Mouse (Mus musculus) cerebellum, adult 18-20 months (tissue): Measurements from ENCODE around the gene Gsc.
A peak's percentile ranks its signal among the peaks of the same experiment; 100 is the strongest.
"Not testable (repeated sequence)": the region's sequence is repeated elsewhere in the genome, so short reads cannot be mapped to it uniquely, and the experiment has no call there.

Experiments
- DNase-seq, 2 experiments: peaks; one replicate each; pipeline ENCODE4 v3.0.0; 2021

Gene Gsc

DNA sequence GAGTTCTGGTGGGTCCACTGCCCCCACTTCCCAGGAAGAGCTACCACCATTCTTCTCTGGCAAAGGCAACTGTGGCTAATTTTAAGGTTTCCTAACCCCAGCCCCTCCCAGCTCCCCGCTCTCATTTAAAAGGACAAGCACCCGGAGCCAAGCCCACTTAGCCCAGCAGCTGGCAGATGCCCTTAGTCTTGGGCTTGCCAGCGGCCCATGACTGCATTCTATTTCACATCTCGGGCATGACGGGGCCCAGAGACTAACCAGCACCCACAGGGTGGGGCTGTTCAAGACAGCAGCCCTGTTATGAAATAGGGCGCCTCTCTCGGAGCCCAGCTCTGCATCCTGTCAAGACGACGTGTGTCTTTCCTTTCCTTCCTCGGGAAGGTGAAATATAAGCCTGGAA lies 22.9 kb downstream of the Gsc start:
- no peak for DNase-seq

DNA sequence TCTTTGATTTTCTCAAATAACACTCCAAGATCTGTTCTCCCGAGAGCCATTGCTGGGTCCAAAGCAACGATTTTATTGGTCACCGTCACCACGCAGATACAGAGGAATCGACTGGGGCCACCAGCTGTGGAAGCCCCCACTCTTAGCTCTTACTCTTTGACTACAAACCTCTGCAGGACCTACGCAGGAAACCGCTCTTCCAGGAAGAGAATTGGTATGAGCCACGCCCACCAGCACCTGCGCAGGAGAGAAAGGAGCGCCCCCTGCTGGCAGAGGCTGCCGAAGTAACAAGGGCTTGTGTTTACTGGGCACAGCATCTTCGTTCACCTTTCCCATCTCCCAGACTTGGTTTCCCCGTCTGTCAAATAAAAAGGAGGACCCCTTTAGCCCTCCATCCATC lies 25.0 kb downstream of the Gsc start:
- DNase-seq = peak; percentile 40 to 54

DNA sequence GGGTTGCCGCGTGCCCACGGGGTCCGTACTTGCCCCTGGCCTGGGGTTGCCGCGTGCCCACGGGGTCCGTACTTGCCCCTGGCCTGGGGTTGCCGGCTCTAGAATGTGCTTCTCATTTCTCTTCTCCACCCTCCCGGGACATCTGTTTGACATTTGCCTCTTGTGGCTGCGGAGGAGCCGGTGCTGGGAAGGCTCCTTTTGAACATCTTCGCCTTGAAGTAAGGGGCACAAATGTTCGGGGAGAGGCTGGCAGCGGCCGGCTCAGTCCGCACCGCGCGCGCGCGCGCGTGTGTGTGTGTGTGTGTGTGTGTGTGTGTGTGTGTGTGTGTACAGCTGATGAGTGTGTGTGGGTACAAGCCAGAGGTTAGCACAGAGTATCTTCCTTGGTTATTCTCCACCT lies 26.1 kb downstream of the Gsc start:
- DNase-seq = not testable (repeated sequence)

DNA sequence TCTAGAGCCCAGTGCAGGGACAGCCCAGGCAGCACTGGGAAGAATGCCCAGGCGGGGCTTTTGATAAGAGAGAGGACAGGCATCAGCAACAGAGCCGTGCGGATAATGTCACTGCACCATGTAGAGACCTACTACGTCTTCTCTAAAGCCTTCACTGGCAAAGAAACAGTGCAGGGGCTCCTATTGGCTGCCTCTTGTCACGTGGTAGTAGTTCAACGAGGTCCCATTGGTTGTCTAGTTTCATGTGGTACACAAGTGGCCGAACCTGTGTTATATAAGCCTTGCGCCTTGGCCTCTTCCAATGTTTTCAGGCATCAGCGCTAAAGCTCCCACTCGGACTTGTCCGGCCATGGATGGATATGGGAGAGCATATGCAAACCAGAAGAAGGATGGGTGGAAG lies 29.4 kb downstream of the Gsc start:
- no peak for DNase-seq

DNA sequence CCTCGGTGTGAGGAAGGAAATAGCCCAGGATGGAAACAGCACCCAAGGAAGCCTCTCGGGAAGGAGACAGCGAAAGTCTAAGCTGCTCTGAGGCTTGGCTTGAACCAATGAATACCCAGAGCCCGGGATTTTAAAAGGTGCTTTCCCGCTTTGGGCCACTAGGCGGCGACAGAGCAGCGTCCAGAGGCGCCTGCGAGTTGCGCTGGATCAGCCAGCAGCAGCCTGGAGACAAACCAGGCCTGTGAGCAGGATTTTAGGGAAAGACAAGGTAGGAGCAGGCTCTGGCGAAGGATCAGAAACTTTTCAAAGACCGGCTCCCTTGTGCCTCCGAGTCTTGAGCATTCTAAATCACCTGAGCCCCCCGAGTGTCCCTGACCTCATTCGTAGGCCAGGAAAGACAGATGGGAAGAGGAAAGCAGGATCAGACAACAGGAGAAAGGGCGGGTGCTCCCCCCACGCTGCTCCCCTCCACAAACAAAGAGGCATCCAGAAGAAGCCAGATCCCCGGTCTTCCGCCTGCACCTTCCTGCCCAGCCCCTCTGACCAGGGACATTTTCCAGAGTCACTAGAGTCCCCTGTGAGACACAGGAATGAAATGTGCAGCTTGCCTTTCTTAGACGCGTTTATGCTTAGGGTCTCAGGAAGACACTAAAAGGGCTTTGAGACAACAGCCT lies 32.9 kb downstream of the Gsc start:
- peak; percentile 77 to 88 for DNase-seq

DNA sequence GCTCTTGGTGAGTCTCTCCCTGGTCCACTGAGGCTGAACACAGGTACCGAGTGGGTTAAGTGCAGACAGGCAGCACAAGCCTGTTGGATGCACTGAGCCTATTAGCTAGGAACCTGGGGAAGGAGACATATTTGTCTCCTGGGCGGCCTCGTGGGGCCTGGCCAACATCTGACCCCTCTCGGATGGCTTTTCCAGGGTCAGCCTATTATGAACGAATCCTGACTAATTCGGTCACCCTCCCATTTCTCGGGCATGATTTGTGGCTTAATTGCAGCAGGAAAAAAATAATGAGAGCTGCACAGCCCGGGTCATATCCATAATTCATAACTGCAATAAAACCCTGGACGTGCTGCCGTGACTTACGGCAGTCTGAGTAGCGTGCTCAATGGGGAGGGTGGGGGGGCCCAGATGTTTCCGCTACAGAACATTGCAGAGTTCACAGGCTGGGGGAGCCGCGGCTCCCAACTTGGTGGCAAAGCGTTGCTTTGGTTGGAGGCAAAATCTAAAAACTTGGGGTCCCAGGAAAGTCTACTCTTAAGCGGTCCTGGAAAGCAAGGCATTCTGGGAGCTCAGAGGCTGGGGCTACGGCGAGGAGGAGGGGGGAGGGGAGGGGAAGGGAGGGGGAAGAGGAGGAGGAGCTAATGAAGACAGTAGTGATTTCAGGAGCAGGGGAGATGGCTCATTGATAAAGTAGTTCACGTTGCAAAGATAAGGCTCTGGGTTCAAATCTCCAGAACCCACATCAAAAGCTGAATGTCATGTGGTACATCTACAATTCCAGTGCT lies 39.0 kb downstream of the Gsc start:
- DNase-seq = no peak

DNA sequence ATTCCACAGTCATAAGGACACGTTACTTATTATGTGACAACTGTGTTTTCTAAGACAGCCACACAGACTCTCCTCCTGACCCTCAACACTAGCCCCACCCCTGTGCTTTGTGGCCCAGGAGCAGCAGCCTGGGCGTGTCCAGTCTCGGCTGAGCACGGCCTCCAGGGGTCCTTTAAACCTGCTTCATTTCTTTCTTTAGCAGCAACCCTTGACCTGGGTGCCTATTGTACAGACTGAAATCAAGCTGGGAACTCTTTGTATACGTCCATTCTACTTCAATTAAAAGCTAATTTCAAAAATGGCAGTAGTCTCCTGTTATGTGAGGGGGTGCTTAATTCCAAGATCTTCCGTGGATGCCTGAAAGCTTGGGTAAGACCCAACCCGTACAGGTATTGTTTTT lies 39.9 kb downstream of the Gsc start:
- DNase-seq = no peak

DNA sequence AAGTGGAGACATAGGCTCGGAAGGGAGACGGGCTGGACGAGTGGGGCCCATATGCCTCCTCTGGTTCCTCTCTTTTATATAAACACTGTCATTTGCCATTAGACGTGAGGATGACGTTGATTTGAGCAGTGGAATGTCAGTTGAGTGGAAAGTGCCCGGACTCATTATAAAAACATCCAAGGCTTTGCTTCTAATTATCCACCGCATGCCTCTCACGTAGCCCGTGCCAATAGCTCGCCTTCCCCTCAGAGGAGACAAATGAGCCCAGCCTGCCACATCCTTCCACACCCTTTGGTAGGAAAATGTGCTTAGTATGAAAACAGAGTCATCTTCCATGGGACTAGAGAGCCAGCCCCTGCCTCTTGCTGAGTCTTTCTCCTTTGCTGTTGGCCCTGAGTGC lies 41.8 kb downstream of the Gsc start:
- no peak for DNase-seq

DNA sequence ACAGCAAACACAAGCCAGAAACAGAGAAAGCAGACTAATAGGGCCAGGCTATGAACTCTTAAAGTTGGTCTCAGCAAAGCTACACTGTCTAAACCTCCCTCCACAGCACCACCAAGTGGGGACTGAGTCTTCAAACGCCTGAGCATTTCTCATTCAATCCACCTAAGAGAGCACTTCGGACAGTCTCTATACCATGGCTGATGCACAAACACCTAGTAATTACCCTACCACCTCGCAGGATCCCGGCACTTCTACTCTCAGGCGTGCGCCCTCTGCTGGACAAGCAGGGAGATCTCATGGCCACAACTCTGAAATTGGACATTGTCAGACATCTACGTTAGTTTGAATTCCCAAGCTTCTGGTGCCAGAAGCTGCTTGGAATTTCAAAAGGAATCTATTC lies 46.2 kb downstream of the Gsc start:
- peak; percentile 21 to 39 for DNase-seq

DNA sequence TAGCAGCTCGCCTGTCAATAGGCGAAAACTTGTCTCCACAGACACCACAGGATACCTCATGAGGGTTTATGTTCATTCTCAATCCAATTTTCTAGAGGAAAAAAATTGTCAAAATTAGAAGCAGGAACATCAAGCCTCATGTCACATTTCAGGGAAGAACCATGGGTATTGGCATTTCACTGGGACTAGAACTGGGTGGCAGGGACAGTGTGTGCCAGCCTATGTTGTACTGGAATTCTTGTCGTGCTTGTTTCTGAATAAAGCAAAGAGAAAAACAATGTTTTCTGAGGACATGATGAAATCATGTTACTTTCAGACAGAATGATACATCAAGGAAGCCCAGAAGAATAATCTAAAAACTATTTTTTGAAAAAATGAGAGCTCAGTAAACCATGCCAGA lies 47.5 kb downstream of the Gsc start:
- DNase-seq = no peak

DNA sequence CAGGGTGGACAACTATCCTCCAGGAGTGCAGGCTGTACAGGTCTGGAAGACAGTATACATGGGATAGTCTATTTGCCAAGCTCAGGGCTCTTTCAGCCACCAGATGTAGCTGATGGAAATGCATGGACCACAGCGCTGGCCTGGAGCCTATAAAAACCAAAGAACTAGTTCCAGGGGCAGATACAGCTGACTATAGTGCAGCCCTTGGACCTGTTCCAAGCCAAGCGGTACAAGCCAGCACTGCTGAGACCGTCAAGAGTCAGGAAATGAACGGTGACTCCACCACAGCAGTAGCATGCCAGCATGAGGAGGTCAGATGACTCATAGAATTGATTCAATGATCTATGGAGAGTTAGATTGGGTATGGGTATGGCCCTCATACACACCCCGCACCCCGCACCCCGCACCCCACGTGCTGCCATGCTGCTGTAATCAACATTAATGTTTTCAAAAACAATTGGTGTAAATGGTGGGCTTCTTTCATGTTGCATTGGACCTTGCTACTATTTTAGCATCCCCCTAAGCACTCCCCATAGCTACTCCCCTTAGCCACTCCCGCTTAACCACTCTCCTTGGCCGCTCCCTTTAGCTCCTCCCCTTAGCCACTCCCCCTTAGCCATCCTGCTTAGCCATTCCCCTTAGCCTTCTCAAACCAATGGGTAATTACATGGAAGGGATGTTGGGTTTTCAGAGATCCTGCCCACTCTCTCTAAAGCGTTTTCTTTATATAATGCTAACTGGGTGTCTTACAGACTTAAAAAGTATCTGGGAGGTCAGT lies 50.3 kb downstream of the Gsc start:
- DNase-seq = no peak
